Mouse (Mus musculus) T-helper 2 cell (primary cell): ENCODE data around the gene Fam243.

Experiments used
- in situ Hi-C: fragments of 300-600 bp; cut with MboI, MseI; formaldehyde crosslinking; loops from one replicate; pipeline ENCODE4 v1.15.1; 2025; ENCODE audit warnings: high pct_unique_total_duplicates

Fam243 gene

GRCm38 (mm10) chr16:92319353-92320109 is 1.7 kb downstream of the Fam243 start:
- in situ Hi-C loops, result no loop called here

DNA sequence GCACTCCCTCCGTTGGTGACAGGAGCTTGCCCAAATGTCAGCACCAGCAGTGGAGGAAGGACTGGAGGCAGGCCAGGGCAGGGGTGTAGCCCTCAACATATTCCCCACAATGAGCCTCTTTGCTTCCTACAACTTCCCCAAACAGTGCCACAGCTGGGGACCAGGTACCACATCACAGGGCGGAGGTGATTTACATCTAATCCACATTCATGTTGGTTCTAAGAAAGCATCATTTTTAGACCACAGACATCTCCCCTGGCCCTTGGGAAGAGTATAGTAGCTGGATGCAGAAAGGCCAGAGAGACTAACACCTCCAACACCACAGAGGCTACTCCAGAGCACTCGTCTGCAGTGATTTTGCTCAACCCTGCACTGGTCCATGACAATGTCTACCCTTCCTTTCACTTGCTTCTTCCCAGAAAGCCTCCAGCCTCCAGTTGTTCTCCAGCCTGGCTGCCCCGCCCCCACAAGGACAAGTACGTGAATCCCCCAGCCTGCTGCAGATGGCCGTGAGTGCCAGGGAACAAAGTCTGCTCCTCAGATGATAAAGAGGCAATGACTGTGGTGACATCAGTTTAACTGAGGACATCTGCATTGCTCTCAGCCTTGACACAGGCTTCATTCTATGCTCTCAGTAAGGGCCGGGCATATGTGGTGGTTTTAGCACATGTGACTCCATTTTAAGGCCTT is 5.0 kb downstream of the Fam243 start:
- in situ Hi-C loops, result no loop called here

- in situ Hi-C loops, result no loop called here
Measured at GRCm38 (mm10) chr16:92313953-92314741, 7.1 kb downstream of the Fam243 start.

DNA sequence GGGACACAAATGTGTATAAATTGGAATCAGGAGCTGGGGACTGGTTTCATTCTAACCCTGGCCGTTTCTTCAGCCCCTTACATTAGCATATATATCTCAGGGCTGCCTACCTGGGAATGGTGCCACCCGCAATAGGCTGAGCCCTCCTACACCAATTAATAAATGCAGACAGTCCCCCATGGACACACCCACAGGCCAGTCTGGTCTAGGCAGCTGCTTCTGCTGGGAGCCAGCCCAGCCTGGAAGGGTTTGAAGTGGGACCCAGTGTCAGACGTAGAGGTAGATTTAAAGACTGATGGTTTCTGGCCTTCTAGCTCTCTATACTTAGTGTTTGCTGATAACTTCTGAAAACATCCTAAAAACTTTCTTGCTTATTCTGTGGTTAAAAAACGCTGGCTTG is 12.1 kb downstream of the Fam243 start:
- in situ Hi-C loops, result no loop called here

DNA sequence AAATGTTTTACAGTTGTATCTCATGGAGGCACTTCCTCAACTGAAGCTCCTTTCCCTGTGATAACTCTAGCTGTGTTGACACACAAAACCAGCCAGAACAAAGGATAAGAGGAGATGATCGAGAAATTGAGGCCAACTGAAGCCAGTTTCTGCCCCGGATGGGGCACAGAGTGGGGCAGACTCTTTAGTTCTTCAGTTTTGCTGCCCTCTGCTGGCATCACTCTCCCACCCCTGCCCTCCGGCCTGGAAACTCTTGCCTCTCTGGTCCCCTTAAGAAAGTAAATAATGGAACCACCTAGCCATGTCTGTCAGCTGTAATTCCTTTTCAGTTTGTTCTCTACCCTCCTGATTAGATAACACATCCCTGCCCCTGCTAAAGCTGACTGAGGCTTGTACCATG is 13.3 kb downstream of the Fam243 start:
- in situ Hi-C loops, result no loop called here

DNA sequence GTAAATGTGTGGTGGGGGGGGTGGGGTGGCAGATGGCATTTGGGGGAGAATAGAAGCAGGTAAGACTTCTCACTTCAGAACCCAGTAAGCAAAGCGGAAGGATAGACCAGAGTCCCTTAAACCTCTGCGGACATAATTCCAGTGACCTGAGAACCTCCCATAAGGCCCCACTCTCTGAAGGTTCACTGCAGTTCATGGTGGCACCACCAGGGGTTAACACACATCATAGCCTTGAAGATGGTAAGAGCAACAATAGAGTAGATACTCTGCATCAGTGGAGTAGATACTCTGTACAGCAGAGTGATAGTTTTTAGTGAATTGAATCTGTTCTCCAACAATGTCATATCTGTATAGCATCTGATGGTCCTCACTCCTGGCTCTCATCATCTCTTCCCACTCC is 15.7 kb downstream of the Fam243 start:
- in situ Hi-C loops, result no loop called here

GRCm38 (mm10) chr16:92302506-92302905 is 18.7 kb downstream of the Fam243 start:
- in situ Hi-C loops, result no loop called here

GRCm38 (mm10) chr16:92301989-92302388 is 19.3 kb downstream of the Fam243 start:
- in situ Hi-C loops, result no loop called here

DNA sequence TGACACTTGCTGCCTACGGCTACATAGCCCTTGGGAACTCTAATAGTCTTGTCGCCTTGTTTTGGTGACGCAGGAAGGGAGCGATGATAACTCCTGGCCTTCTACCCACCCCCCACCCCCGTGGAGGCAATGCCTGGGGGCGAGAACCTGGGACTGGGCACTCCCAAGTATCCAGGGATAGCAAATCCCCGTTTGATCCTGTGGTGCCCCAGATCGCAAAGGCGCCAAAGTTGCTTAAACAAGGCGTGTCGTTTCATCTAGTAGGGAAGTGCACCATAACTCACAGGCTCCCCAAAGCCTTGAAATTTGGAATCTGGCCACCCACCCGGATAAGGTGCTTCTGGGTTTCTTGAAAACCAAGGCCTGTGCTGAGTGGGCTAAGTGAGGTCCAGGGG is 19.8 kb downstream of the Fam243 start:
- in situ Hi-C loops, result no loop called here

- in situ Hi-C loops, result no loop called here
Measured at GRCm38 (mm10) chr16:92300649-92301411, 20.4 kb downstream of the Fam243 start, which contains the start of gene Smim11. Gene Smim11, plus strand, starts transcription at chr16:92301286.

DNA sequence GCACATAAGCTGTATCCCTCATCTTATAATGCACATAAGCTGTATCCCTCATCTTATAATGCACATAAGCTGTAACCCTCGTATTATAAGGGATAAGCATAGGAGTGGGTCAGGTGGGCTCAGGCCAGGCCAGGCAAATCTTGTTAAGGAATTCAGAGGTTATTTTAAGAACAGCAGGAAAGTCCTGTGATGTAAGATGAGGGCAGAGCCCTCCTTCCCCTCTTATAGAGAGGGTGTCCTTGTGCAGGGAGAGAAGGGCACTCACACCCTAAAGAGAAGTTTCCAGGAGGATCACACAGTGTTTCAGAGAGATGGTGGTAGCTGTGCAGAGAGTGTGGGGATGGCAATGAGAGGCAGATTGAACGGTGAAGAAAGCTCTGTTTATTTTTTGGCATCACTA is 25.9 kb downstream of the Fam243 start:
- in situ Hi-C loops, result no loop called here

GRCm38 (mm10) chr16:92294267-92294970 is 26.8 kb downstream of the Fam243 start:
- in situ Hi-C loops, result no loop called here

DNA sequence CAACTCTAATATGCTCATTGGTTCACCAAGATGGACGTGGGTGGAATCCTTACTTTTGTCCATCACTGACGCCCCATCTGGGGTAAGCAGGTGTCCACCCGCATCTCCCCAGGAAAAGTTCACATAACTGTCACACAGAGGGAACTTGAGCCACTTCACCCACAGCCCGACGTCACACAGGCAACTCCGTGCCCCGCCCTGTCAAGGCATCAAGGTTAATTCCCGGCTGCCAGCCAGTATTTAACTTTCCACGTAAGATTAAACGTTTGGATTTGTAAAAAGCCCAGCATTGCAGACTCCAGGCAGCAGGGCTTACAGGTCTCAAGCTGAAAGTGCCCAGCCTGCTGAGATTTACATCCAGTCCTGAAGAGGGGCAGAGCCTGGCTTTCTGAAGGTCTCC is 29.1 kb downstream of the Fam243 start, which contains the start of gene Kcne2:
TSS of gene Kcne2 (plus strand) at position 289 of the 400 bp plus-strand sequence.
- in situ Hi-C loops, result no loop called here

DNA sequence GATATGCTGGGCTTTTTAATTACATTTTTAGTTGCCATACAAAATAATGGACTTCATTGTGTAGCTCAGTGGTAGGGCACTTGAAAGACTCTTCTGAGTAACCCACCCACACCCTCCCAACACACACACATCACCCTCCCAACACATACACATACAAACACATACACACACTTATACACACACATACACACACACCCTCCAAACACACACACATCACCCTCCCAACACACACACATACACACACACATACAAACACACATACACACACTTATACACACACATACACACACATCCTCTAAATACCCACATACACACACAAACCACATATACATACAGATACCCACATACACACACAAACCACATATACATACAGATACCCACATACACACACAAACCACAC is 31.2 kb downstream of the Fam243 start:
- in situ Hi-C loops, result no loop called here

DNA sequence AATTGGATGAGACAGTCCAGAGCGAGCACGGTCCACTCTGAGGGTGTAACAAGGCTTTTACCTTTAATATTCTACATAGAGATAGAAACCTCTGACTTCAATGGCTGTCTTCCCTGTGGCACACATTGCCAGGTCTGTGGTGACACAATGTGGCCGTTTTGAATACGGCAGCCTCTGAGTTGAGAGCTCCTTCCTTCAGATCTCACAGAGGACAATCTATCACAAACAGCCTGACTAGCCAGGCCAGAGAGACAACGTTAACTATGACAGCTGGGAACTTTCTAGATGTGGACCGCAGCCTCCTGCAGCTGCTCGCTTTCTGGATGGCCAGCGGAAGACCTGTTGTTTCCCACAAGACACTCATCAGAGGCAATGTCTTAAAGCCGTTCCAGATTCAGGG is 32.5 kb downstream of the Fam243 start:
- in situ Hi-C loops, result no loop called here

- in situ Hi-C loops, result no loop called here
Measured at GRCm38 (mm10) chr16:92286609-92287008, 34.6 kb downstream of the Fam243 start.

DNA sequence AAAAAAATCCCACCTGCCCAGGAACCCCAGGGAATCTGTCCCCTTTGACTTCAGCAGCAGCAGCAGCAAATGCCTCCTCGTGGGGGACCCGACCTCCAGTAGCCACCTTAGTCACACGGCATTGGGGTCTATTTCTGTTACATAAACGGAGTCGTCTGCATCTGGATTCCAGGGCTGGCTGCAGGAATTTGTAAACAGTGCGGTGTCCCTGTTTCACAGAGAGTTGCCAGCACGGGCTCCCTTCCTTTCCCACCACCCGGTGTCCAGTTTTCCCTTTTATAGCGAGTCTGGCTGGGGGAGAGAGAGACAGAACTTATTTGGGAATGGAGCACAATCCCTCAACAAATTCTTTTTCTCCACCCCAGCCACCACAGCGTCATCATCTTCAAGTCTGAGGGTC is 36.2 kb downstream of the Fam243 start:
- in situ Hi-C loops, result no loop called here

GRCm38 (mm10) chr16:92282671-92283070 is 38.6 kb downstream of the Fam243 start:
- in situ Hi-C loops, result loop anchor here (5.0 kb wide), 1 partner anchor 345 kb away; no protein-coding TSS in a partner anchor

- in situ Hi-C loops, result no loop called here
Measured at GRCm38 (mm10) chr16:92275526-92275925, 45.7 kb downstream of the Fam243 start.

GRCm38 (mm10) chr16:92274516-92274915 is 46.7 kb downstream of the Fam243 start:
- in situ Hi-C loops, result no loop called here
